Mouse (Mus musculus) heart, postnatal 0 days (tissue): ENCODE data around the gene Slc39a11.

Source experiments
- CTCF ChIP-seq: IDR thresholded peaks from 2 replicates; pipeline ENCODE4 v1.5.1; 2016; ENCODE audit warnings: antibody characterized with exemption, control low read depth, low read depth
- EP300 ChIP-seq: IDR thresholded peaks from 2 replicates; pipeline ENCODE4 v1.6.1; 2016; ENCODE audit warnings: antibody characterized with exemption, low read depth

GRCm38 (mm10) chr11:113292906-113293614, 356.8 kb downstream of the Slc39a11 start:
- no peak for TF ChIP-seq CTCF
- no peak for TF ChIP-seq EP300
